Mouse (Mus musculus) kidney, postnatal 36 days (tissue): ENCODE results near the gene Serpinb3b.
"Not testable (repeated sequence)": the region's sequence is repeated elsewhere in the genome, so short reads cannot be mapped to it uniquely, and the experiment has no call there.

Experiments used
- DNase-seq, 2 experiments: peaks; one replicate each; pipeline ENCODE4 v3.0.0; 2021 to 2022; ENCODE audit warnings: mixed read lengths in 2 of 2

Gene Serpinb3b

GRCm38 (mm10) chr1:107278261-107278660 lies at the start of gene Serpinb3b, which contains the start of gene Serpinb3c:
Gene Serpinb3b (minus strand): TSS chr1:107278361.
Gene Serpinb3c (minus strand): TSS chr1:107278371.
- not testable (repeated sequence) for DNase-seq

GRCm38 (mm10) chr1:107243170-107243569 lies 35.0 kb downstream of the Serpinb3b start:
- peak in 1 of 2 experiments; percentile 11 for DNase-seq

GRCm38 (mm10) chr1:107217276-107217675 lies 60.9 kb downstream of the Serpinb3b start:
- not testable (repeated sequence) for DNase-seq

- DNase-seq: peak in 1 of 2 experiments; percentile 27
These were observed 150.7 kb downstream of the Serpinb3b start for GRCm38 (mm10) chr1:107127453-107127852.
